Mouse (Mus musculus) lung, embryonic 16.5 days (tissue): Measurements from ENCODE around the gene Lrrn4cl. TPM values are rescaled to one million over a fixed set of nuclear protein-coding genes. Genes with fewer than 3 reads are reported as not detected.
"Not testable (repeated sequence)": the region's sequence is repeated elsewhere in the genome, so short reads cannot be mapped to it uniquely, and the experiment has no call there.

ENCODE experiments used
- ATAC-seq: fragments of 200-750 bp; cut with Nextera tagmentation; 2 replicates; pipeline ENCODE4 v1.8.0; 2017; ENCODE audit warnings: low read depth, mild to moderate bottlenecking, moderate library complexity
- H3K27ac ChIP-seq: fragments of 300-500 bp; sonication (generic); 2 replicates; pipeline ENCODE4 v1.5.1; 2014; ENCODE audit warnings: mild to moderate bottlenecking, control low read depth, low read length
- H3K27me3 ChIP-seq: fragments of 300-500 bp; sonication (generic); 2 replicates; pipeline ENCODE4 v1.6.1; 2014; ENCODE audit warnings: low read depth, low read length, mixed read lengths; ENCODE audit not compliant: control insufficient read depth, insufficient read depth
- H3K36me3 ChIP-seq: fragments of 300-500 bp; sonication (generic); 2 replicates; pipeline ENCODE4 v1.6.1; 2014; ENCODE audit warnings: low read length; ENCODE audit not compliant: control insufficient read depth, insufficient read depth
- H3K4me1 ChIP-seq: fragments of 300-500 bp; sonication (generic); replicated peaks from 2 replicates; pipeline ENCODE4 v1.6.1; 2014; ENCODE audit warnings: low read length, mixed read lengths; ENCODE audit not compliant: control insufficient read depth, insufficient read depth
- H3K4me2 ChIP-seq: fragments of 300-500 bp; sonication (generic); 2 replicates; pipeline ENCODE4 v1.6.1; 2014; ENCODE audit warnings: low read depth, low read length, control low read depth
- H3K4me3 ChIP-seq: fragments of 300-500 bp; sonication (generic); 2 replicates; pipeline ENCODE4 v1.5.1; 2014; ENCODE audit warnings: mild to moderate bottlenecking, low read length, control low read depth
- H3K9ac ChIP-seq: fragments of 300-500 bp; sonication (generic); 2 replicates; pipeline ENCODE4 v1.6.1; 2014; ENCODE audit warnings: low read length, control low read depth
- H3K9me3 ChIP-seq: fragments of 300-500 bp; sonication (generic); 2 replicates; pipeline ENCODE4 v1.6.1; 2016; ENCODE audit warnings: low read length; ENCODE audit not compliant: control insufficient read depth
- WGBS: fragments of 180-500 bp; shearing (Covaris S2); extraction: QIAGEN DNeasy Blood & Tissue Kit; methylation state at CpG from one replicate; pipeline ENCODE4 v1.1.7; 2014; 5-methylcytosine and 5-hydroxymethylcytosine counted together
- polyA plus RNA-seq: library from polyadenylated mRNA; unstranded; fragments of >200 nt; fragmentation: Nextera tagmentation; extraction: Ambion mirVana; gene quantifications from 2 replicates; pipeline ENCODE4 v1.2.1, GENCODE M21; 2015

Lrrn4cl gene
- polyA plus RNA-seq, 1 experiment from 2014 or later: 1.7 TPM

GRCm38 (mm10) chr19:8888511-8889385, 38.2 kb downstream of the Lrrn4cl start, which contains the start of the genes 1810009A15Rik and Gm49416:
TSS of gene 1810009A15Rik (plus strand) at chr19:8888853.
TSS of gene Gm49416 (plus strand) at chr19:8888926.
- Histone ChIP-seq H3K4me2 (peak within 1 kb of the TSS; percentile 79), H3K9ac (peak within 1 kb of the TSS; percentile 84), H3K27ac (peak within 1 kb of the TSS; percentile 83), H3K9me3 (no peaks in the 10 kb centered on the region), H3K36me3 (peaks cover 8% of the 10 kb centered on the region; the same call in 1 of the 2 replicates), H3K4me3 (peak within 1 kb of the TSS; percentile 76), H3K27me3 (no peaks in the 10 kb centered on the region), H3K4me1 (peaks cover 16% of the 10 kb centered on the region)
- 1% methylated on average over 58 of the region's 58 CpGs for WGBS
- ATAC-seq: peak; percentile 96

GRCm38 (mm10) chr19:8892829-8893766, 42.5 kb downstream of the Lrrn4cl start, which contains the start of gene Ints5:
TSS of gene Ints5 (plus strand) at chr19:8893005.
- Histone ChIP-seq H3K36me3 (peaks cover 11% of the 10 kb centered on the region), H3K27ac (peak within 1 kb of the TSS; percentile 77)
- peak; percentile 56 for ATAC-seq

GRCm38 (mm10) chr19:8895397-8895960, 44.9 kb downstream of the Lrrn4cl start:
- no peak overlapping the region for H3K4me3 ChIP-seq
- ATAC-seq: no peak
- no peaks in the 10 kb centered on the region for H3K9me3 ChIP-seq
- H3K4me2 ChIP-seq: no peak overlapping the region
- H3K27me3 ChIP-seq: no peaks in the 10 kb centered on the region
- no peak overlapping the region for H3K27ac ChIP-seq
- peak overlapping the region; percentile 22; the same call in 1 of the 2 replicates for H3K9ac ChIP-seq
- WGBS: 87% methylated on average over 9 of the region's 9 CpGs
- peaks cover 11% of the 10 kb centered on the region for H3K36me3 ChIP-seq
- peaks cover 24% of the 10 kb centered on the region for H3K4me1 ChIP-seq

More at GRCm38 (mm10) chr19:8892829-8893766, 42.5 kb downstream of the Lrrn4cl start, which contains the start of gene Ints5:
- H3K9me3 ChIP-seq: no peaks in the 10 kb centered on the region
- peak within 1 kb of the TSS; percentile 88 for H3K4me2 ChIP-seq
- peaks cover 21% of the 10 kb centered on the region for H3K4me1 ChIP-seq
- no peaks in the 10 kb centered on the region for H3K27me3 ChIP-seq
- WGBS: 1% methylated on average over 54 of the region's 54 CpGs
- H3K9ac ChIP-seq: peak within 1 kb of the TSS; percentile 96
- H3K4me3 ChIP-seq: peak within 1 kb of the TSS; percentile 82

GRCm38 (mm10) chr19:8896231-8896630, 45.7 kb downstream of the Lrrn4cl start:
- not testable (repeated sequence) for ATAC-seq, H3K9me3 ChIP-seq, H3K27ac ChIP-seq, H3K9ac ChIP-seq, H3K27me3 ChIP-seq, H3K4me2 ChIP-seq, H3K4me3 ChIP-seq, H3K36me3 ChIP-seq
- peaks cover 24% of the 10 kb centered on the region for H3K4me1 ChIP-seq
- WGBS: 86% methylated on average over 5 of the region's 5 CpGs

GRCm38 (mm10) chr19:8897211-8897864, 46.8 kb downstream of the Lrrn4cl start:
- H3K36me3 ChIP-seq, H3K27me3 ChIP-seq, H3K9me3 ChIP-seq: not testable (repeated sequence)
- H3K4me2 ChIP-seq: peak overlapping the region; percentile 60
- H3K4me3 ChIP-seq: peak overlapping the region; percentile 90
- ATAC-seq: peak; percentile 49
- 13% methylated on average over 21 of the region's 21 CpGs for WGBS
- H3K27ac ChIP-seq: peak overlapping the region; percentile 87
- H3K9ac ChIP-seq: peak overlapping the region; percentile 69
- H3K4me1 ChIP-seq: peaks cover 24% of the 10 kb centered on the region

GRCm38 (mm10) chr19:8897865-8898495, 47.4 kb downstream of the Lrrn4cl start, which contains the start of gene Ganab:
TSS of gene Ganab (plus strand) at chr19:8898071.
- Histone ChIP-seq H3K9ac (peak within 1 kb of the TSS; percentile 94), H3K4me1 (peaks cover 24% of the 10 kb centered on the region), H3K4me2 (peak within 1 kb of the TSS; percentile 60), H3K36me3 (peaks cover 11% of the 10 kb centered on the region), H3K27me3 (no peaks in the 10 kb centered on the region), H3K9me3 (no peaks in the 10 kb centered on the region), H3K27ac (peak within 1 kb of the TSS; percentile 88), H3K4me3 (peak within 1 kb of the TSS; percentile 90)
- peak; percentile 99 for ATAC-seq
- WGBS: under 1% methylated on average over 53 of the region's 53 CpGs

GRCm38 (mm10) chr19:8898576-8898975, 48.0 kb downstream of the Lrrn4cl start:
- WGBS: 6% methylated on average over 13 of the region's 13 CpGs
- no peaks in the 10 kb centered on the region for H3K27me3 ChIP-seq
- peak overlapping the region; percentile 94 for H3K9ac ChIP-seq
- peak overlapping the region; percentile 88 for H3K27ac ChIP-seq
- H3K4me3 ChIP-seq: peak overlapping the region; percentile 90
- ATAC-seq: no peak
- H3K9me3 ChIP-seq: no peaks in the 10 kb centered on the region
- H3K4me2 ChIP-seq: peak overlapping the region; percentile 56
- peaks cover 22% of the 10 kb centered on the region for H3K4me1 ChIP-seq
- peaks cover 15% of the 10 kb centered on the region for H3K36me3 ChIP-seq

DNA sequence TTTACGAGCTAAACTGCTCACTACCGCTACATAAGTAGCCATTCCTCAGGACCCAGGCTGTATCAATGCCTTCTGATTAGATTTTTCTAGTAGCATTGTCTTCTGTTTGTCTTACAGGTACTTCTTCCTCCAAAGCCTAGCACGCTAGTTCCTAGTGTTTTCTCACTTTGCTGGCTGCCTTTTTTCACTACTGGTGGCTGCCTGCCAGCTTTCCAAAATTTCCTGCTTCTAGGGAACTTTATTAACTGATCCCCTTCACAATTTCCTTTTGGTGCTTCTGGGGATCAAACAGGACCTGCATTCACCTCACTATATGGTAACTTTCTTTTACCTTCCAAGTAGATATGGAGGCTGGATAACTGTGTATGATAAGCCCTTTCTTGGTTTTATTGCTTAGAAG, 48.5 kb downstream of the Lrrn4cl start:
- Histone ChIP-seq H3K27me3 (no peaks in the 10 kb centered on the region), H3K36me3 (peaks cover 18% of the 10 kb centered on the region), H3K9ac (peak overlapping the region; percentile 94), H3K4me2 (peak overlapping the region; percentile 56), H3K4me3 (peak overlapping the region; percentile 90), H3K9me3 (no peaks in the 10 kb centered on the region), H3K27ac (no peak overlapping the region), H3K4me1 (peaks cover 18% of the 10 kb centered on the region)
- ATAC-seq: no peak
- 26% methylated on average over 3 of the region's 3 CpGs for WGBS
